Mouse (Mus musculus) midbrain, embryonic 12.5 days (tissue): Measurements from ENCODE around the gene Mpz. TPM values are rescaled to one million over a fixed set of nuclear protein-coding genes. Genes with fewer than 3 reads are reported as not detected.

Experiments used
- ATAC-seq: fragments of 200-750 bp; cut with Nextera tagmentation; 2 replicates; pipeline ENCODE4 v1.8.0; 2017; ENCODE audit warnings: low read depth, moderate TSS enrichment, moderate library complexity; ENCODE audit not compliant: low FRiP score
- H3K27ac ChIP-seq: fragments of 300-500 bp; sonication (generic); replicated peaks from 2 replicates; pipeline ENCODE4 v1.5.1; 2016; ENCODE audit warnings: mild to moderate bottlenecking
- H3K27me3 ChIP-seq: fragments of 300-500 bp; sonication (generic); 2 replicates; pipeline ENCODE4 v1.6.1; 2016; ENCODE audit warnings: mild to moderate bottlenecking
- H3K36me3 ChIP-seq: fragments of 300-500 bp; sonication (generic); 2 replicates; pipeline ENCODE4 v1.6.1; 2016
- H3K4me1 ChIP-seq: fragments of 300-500 bp; sonication (generic); 2 replicates; pipeline ENCODE4 v1.6.1; 2016
- H3K4me2 ChIP-seq: fragments of 300-500 bp; sonication (generic); replicated peaks from 2 replicates; pipeline ENCODE4 v1.6.1; 2016; ENCODE audit warnings: mild to moderate bottlenecking, moderate library complexity
- H3K4me3 ChIP-seq: fragments of 300-500 bp; sonication (generic); 2 replicates; pipeline ENCODE4 v1.5.1; 2016; ENCODE audit warnings: mild to moderate bottlenecking
- H3K9ac ChIP-seq: fragments of 300-500 bp; sonication (generic); replicated peaks from 2 replicates; pipeline ENCODE4 v1.6.1; 2016; ENCODE audit warnings: mild to moderate bottlenecking, moderate library complexity
- H3K9me3 ChIP-seq: fragments of 300-500 bp; sonication (generic); 2 replicates; pipeline ENCODE4 v1.6.1; 2016; ENCODE audit warnings: mild to moderate bottlenecking
- WGBS: fragments of 180-500 bp; shearing (Covaris S2); methylation state at CpG from one replicate; pipeline ENCODE4 v1.1.7; 2016; 5-methylcytosine and 5-hydroxymethylcytosine counted together
- polyA plus RNA-seq: library from polyadenylated mRNA; unstranded; fragments of >200 nt; fragmentation: Nextera tagmentation; extraction: Ambion mirVana; gene quantifications from 2 replicates; pipeline ENCODE4 v1.2.1, GENCODE M21; 2016

The Mpz gene
- polyA plus RNA-seq, 1 experiment from 2014 or later: 0.94 TPM

DNA sequence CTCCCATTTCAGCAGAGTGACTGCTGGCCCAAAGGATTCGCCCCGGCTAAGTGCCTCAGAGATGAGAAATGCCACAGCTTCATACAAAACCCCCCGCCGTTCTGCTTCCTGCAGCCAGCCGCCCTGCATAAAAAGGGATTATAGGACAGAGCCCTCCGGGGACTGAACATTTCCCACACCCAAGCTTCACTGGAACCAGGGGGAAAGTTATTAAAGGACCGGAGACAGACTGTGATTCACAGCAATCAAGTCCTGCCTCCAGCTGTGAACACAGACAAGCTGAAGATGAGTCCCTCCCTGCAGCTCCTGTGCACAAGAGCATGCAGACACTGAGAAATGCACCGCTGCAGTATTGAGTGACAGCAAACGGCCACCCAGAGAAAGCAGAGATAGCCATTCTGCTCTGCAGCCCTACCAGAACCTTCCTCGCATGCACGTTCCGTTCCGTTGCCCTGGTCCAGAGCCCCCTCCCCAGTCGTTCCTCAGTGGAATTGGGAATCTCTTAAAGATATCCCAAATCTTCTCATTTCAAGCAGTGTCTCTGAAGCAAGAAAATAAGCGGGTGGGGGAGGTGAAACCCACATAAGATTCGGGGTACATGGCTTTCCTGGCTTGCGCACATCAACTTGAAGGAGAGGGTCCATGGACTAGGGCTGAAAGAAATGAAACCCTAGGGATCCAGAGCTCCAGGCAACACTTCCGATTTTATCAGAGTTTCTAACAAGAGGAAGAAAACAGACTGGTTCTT lies 42.8 kb downstream of the Mpz start:
- Histone ChIP-seq H3K4me2 (peak overlapping the region; percentile 52), H3K4me3 (peak overlapping the region; percentile 20), H3K9me3 (no peaks in the 10 kb centered on the region), H3K36me3 (no peaks in the 10 kb centered on the region), H3K9ac (peak overlapping the region; percentile 35), H3K27me3 (peaks cover 44% of the 10 kb centered on the region), H3K27ac (peak overlapping the region; percentile 66), H3K4me1 (peaks cover 47% of the 10 kb centered on the region)
- 3% methylated on average over 18 of the region's 18 CpGs for WGBS
- ATAC-seq: peak; percentile 27

DNA sequence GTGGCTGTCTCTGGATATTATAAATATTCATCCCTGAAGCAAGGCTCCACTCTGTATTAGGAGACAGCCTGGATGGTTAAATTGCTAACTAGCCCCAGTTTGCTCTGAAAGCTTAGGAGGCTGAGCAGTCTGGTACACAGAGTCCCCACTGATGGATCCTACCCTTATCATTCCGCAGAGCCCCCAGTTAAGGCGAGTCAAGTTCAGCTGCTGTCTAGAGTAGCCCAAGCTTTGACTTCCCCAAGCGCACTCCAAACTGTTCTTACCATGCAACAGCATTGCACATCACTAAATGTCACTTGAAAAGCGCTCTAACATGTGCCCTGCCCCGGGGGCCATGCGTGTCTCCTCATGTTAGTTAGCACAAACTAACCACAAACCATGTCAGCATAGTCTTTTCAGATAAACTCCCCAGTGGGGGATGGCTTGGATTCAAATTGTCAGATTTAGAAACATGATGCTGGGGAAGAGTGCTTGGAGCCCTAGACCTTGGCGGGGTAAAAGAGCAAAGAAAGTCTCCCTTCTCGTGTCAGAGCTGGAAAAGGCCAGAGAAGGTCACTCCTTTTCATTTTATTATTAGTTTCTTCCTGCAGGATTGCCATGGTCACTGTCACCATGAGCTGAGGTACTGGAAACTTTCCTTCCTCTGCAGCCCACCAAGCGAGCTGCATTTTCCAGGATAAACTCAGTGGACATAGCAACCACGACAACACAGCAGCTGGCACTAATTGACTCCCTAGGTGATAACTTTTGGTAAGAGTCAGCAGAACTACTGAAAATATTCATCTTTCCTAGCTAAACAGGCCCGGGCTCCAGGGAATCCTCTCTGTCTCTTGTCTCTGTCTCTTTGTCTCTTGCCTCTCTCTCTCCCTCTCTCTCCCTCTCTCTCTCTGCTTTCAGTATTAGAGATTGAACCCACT lies 43.7 kb downstream of the Mpz start:
- Histone ChIP-seq H3K9me3 (no peaks in the 10 kb centered on the region), H3K27ac (no peak overlapping the region), H3K36me3 (no peaks in the 10 kb centered on the region), H3K4me3 (0 out of 2 replicates have a peak overlapping the region, but pooled peaks have one; percentile 1), H3K27me3 (peaks cover 48% of the 10 kb centered on the region), H3K4me2 (peak overlapping the region; percentile 52), H3K4me1 (peaks cover 38% of the 10 kb centered on the region), H3K9ac (no peak overlapping the region)
- no peak; the same call in 1 of the 2 replicates for ATAC-seq
- 22% methylated on average over 11 of the region's 11 CpGs for WGBS

- H3K9me3 ChIP-seq: no peaks in the 10 kb centered on the region
- ATAC-seq: no peak
- peaks cover 30% of the 10 kb centered on the region for H3K4me1 ChIP-seq
- peaks cover 48% of the 10 kb centered on the region for H3K27me3 ChIP-seq
- 6% methylated on average over 20 of the region's 20 CpGs for WGBS
- H3K4me3 ChIP-seq: peak overlapping the region; percentile 65
- H3K27ac ChIP-seq: no peak overlapping the region
- peak overlapping the region; percentile 61; the same call in 1 of the 2 replicates for H3K9ac ChIP-seq
- peak overlapping the region; percentile 99 for H3K4me2 ChIP-seq
- no peaks in the 10 kb centered on the region for H3K36me3 ChIP-seq
Measured at GRCm38 (mm10) chr1:171195046-171195822, 44.7 kb downstream of the Mpz start.

DNA sequence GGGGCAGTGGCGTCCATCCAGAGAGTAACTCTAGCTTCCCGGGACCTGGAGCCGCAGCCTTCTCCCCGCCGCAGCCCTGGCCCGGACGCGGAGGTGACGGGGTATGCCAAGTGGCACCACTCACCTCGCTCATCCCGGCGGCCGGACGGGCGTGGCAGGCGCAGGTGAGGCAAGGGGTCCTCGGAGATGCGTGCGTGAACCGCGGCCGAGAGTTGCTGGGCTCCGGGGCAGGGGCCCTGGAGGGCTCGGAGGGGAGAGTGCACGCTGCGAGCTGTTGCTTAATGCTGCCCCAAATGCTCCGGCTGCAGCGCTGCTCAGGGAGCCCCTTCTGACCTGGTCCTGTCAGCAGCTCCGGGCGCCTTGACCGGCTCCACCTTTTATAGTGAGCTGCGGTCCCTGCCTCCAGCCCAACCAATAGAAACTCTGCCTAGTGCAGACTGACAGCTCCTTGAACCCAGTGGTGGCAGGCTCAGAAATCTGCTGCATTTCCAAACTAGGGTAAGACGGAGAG lies 45.4 kb downstream of the Mpz start, which contains the start of gene Pcp4l1:
TSS of gene Pcp4l1 (minus strand) at position 382 of the 511 bp plus-strand sequence.
- Histone ChIP-seq H3K4me3 (peak within 1 kb of the TSS; percentile 65), H3K27ac (no peak within 1 kb of the TSS), H3K4me1 (peaks cover 30% of the 10 kb centered on the region), H3K36me3 (no peaks in the 10 kb centered on the region), H3K4me2 (peak within 1 kb of the TSS; percentile 99), H3K27me3 (peaks cover 42% of the 10 kb centered on the region), H3K9ac (peak within 1 kb of the TSS; percentile 61; the same call in 1 of the 2 replicates), H3K9me3 (no peaks in the 10 kb centered on the region)
- ATAC-seq: peak; percentile 81
- WGBS: under 1% methylated on average over 33 of the region's 33 CpGs

- H3K36me3 ChIP-seq: no peaks in the 10 kb centered on the region
- no peak overlapping the region for H3K27ac ChIP-seq
- H3K4me3 ChIP-seq: no peak overlapping the region
- no peak for ATAC-seq
- H3K9me3 ChIP-seq: no peaks in the 10 kb centered on the region
- 71% methylated on average over 1 of the region's 1 CpGs for WGBS
- peaks cover 30% of the 10 kb centered on the region for H3K27me3 ChIP-seq
- H3K9ac ChIP-seq: no peak overlapping the region
- peaks cover 13% of the 10 kb centered on the region for H3K4me1 ChIP-seq
- no peak overlapping the region for H3K4me2 ChIP-seq
Measured at GRCm38 (mm10) chr1:171199532-171199931, 49.0 kb downstream of the Mpz start.

- Histone ChIP-seq H3K36me3 (no peaks in the 10 kb centered on the region), H3K9ac (no peak overlapping the region), H3K9me3 (no peaks in the 10 kb centered on the region), H3K27me3 (peaks cover 17% of the 10 kb centered on the region), H3K4me2 (no peak overlapping the region), H3K4me3 (no peak overlapping the region), H3K27ac (no peak overlapping the region), H3K4me1 (peaks cover 6% of the 10 kb centered on the region)
- 94% methylated on average over 1 of the region's 1 CpGs for WGBS
- no peak for ATAC-seq
Measured at GRCm38 (mm10) chr1:171200769-171201168, 50.3 kb downstream of the Mpz start.

DNA sequence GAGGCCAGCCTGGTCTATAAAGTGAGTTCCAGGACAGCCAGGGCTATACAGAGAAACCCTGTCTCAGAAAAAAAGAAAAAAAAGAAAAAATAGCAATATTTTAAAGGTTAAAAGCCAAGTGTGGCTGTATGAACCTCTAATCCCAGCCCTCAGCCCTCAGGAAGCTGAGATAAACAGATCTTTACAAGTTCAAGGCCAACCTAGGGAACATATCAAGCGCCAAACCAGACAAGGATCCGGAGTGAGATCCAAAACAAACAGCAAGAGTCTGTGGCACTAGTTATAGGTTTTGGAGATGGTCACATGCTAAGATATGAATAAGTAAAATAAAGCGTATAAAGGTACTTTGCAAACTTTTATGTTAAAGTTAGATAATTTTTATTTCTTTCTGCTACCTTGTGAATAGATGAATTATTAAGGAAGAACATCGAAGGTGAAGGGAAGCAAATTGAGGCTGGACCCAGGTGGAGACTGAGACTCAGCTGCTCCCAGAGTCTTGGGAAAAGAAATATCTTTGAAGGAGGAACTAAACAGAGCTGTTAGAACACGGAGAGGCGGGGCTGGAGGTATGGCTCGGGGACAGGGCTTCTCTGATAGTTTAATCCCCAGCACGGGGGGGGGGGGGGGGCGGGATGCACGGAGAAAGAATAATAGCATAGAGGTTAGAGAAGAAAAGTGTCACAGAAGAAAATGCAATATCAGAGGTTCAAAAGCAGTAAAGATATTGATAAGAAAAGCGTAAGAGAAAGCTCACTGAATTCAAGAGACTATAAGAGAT lies 53.1 kb downstream of the Mpz start:
- no peaks in the 10 kb centered on the region for H3K36me3 ChIP-seq
- no peaks in the 10 kb centered on the region for H3K9me3 ChIP-seq
- 57% methylated on average over 9 of the region's 11 CpGs for WGBS
- H3K9ac ChIP-seq: no peak overlapping the region
- no peak for ATAC-seq
- no peaks in the 10 kb centered on the region for H3K4me1 ChIP-seq
- H3K4me3 ChIP-seq: no peak overlapping the region
- no peak overlapping the region for H3K4me2 ChIP-seq
- peaks cover 4% of the 10 kb centered on the region; the same call in 1 of the 2 replicates for H3K27me3 ChIP-seq
- no peak overlapping the region for H3K27ac ChIP-seq

DNA sequence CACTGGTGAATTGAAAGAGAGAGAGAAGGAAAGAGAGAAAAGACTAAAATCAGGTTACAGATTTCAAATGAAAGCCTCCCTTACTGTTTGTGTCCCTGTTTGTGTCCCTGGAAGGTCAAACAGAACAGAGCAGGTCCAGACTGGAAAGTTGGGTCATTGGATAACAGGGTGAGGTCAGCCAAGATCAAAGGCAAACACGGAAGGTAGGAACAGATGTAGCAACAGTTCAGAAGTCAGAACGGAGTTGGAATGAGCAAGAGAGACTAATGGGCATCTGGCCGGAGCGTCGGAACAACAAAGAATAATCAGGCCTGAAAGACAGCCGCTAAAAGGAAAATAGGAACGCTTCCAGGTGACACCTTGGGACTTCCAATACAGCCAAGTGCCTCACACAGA lies 53.7 kb downstream of the Mpz start:
- Histone ChIP-seq H3K9ac (no peak overlapping the region), H3K9me3 (no peaks in the 10 kb centered on the region), H3K4me2 (no peak overlapping the region), H3K36me3 (no peaks in the 10 kb centered on the region), H3K27me3 (no peaks in the 10 kb centered on the region; the same call in 1 of the 2 replicates), H3K4me3 (no peak overlapping the region), H3K27ac (no peak overlapping the region), H3K4me1 (no peaks in the 10 kb centered on the region)
- ATAC-seq: no peak
- 74% methylated on average over 7 of the region's 7 CpGs for WGBS

GRCm38 (mm10) chr1:171205704-171206493 lies 55.4 kb downstream of the Mpz start:
- no peaks in the 10 kb centered on the region for H3K27me3 ChIP-seq
- H3K9me3 ChIP-seq: no peaks in the 10 kb centered on the region
- H3K9ac ChIP-seq: no peak overlapping the region
- WGBS: 70% methylated on average over 6 of the region's 6 CpGs
- no peaks in the 10 kb centered on the region for H3K4me1 ChIP-seq
- no peak overlapping the region for H3K27ac ChIP-seq
- H3K4me3 ChIP-seq: no peak overlapping the region
- H3K4me2 ChIP-seq: no peak overlapping the region
- ATAC-seq: no peak
- no peaks in the 10 kb centered on the region for H3K36me3 ChIP-seq

DNA sequence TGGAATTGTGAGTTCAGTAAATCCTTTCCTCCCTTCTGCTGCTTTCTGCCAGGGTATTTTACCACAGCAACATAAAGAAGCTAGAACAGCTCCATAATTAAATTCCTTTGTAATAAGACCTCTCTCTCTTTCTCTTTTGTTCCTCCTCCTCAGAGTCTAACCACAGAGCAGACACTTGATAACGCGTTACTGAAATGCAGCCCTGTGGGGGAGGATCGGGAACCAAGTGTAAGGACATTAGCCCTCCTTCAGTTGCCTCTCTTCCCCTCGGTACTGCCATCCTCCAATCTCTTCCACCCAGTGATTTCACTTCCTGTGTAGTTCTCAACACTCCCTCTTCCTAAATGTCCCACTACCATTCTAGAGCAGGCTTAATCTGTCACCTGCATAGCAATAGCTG lies 58.9 kb downstream of the Mpz start:
- ATAC-seq: no peak
- no peak overlapping the region for H3K4me2 ChIP-seq
- no peaks in the 10 kb centered on the region for H3K36me3 ChIP-seq
- no peaks in the 10 kb centered on the region for H3K9me3 ChIP-seq
- H3K4me3 ChIP-seq: no peak overlapping the region
- H3K4me1 ChIP-seq: no peaks in the 10 kb centered on the region
- WGBS: 13% methylated on average over 4 of the region's 4 CpGs
- H3K27ac ChIP-seq: no peak overlapping the region
- no peaks in the 10 kb centered on the region for H3K27me3 ChIP-seq
- H3K9ac ChIP-seq: no peak overlapping the region
